Comparison of ENCODE assay signal across 17 mouse cellular contexts in genomic region chr8:64059867-64060266, GRCm38 (mm10).
"Had no signal": no experiment of that assay in that cellular context is flagged by ENCODE, and none has a peak within 500 bp of the region (broad histone marks: within the 10 kb centered on the region; RNA-seq: fewer than 3 reads in every experiment).

No protein-coding gene starts in this region.

- H3K4me1 ChIP-seq: liver, embryonic 13.5 days; liver, embryonic 15.5 days; lung, embryonic 15.5 days; megakaryocyte, embryonic 14.5 days; midbrain, embryonic 12.5 days; midbrain, embryonic 15.5 days; neural tube, embryonic 12.5 days; stomach, embryonic 15.5 days had no signal

- ATAC-seq: liver, postnatal 0 days; lung, postnatal 0 days; midbrain, embryonic 15.5 days had no signal

- H3K4me3 ChIP-seq: liver, embryonic 13.5 days; liver, embryonic 15.5 days; lung, embryonic 15.5 days; megakaryocyte, embryonic 14.5 days; midbrain, embryonic 12.5 days; midbrain, embryonic 15.5 days; neural tube, embryonic 12.5 days; stomach, embryonic 15.5 days had no signal

- H3K27me3 ChIP-seq: liver, embryonic 13.5 days; liver, embryonic 15.5 days; lung, embryonic 15.5 days; megakaryocyte, embryonic 14.5 days; midbrain, embryonic 12.5 days; midbrain, embryonic 15.5 days; neural tube, embryonic 12.5 days; stomach, embryonic 15.5 days had no signal

- H3K27ac ChIP-seq: liver, embryonic 13.5 days; liver, embryonic 15.5 days; lung, embryonic 15.5 days; macrophage; midbrain, embryonic 12.5 days; midbrain, embryonic 15.5 days; neural tube, embryonic 12.5 days; stomach, embryonic 15.5 days had no signal

- DNase-seq: liver, embryonic 13.5 days; liver, postnatal 0 days; lung, postnatal 14 days; lung, postnatal 36 days; right cerebral cortex, postnatal 14 days; thymus, adult 18-20 months; thymus, postnatal 14 days; thymus, postnatal 4 days had no signal

- H3K36me3 ChIP-seq: liver, embryonic 13.5 days; liver, embryonic 15.5 days; lung, embryonic 15.5 days; midbrain, embryonic 12.5 days; midbrain, embryonic 15.5 days; neural tube, embryonic 12.5 days; stomach, embryonic 15.5 days had no signal

- H3K9ac ChIP-seq: liver, embryonic 13.5 days; liver, embryonic 15.5 days; liver, postnatal 0 days; lung, embryonic 15.5 days; midbrain, embryonic 12.5 days; midbrain, embryonic 15.5 days; neural tube, embryonic 12.5 days; stomach, embryonic 15.5 days had no signal

- H3K9me3 ChIP-seq: liver, embryonic 13.5 days; liver, embryonic 15.5 days; lung, embryonic 15.5 days; megakaryocyte, embryonic 14.5 days; midbrain, embryonic 12.5 days; midbrain, embryonic 15.5 days; neural tube, embryonic 12.5 days; stomach, embryonic 15.5 days had no signal

- H3K4me2 ChIP-seq: liver, embryonic 13.5 days; liver, embryonic 15.5 days; lung, embryonic 15.5 days; midbrain, embryonic 12.5 days; midbrain, embryonic 15.5 days; neural tube, embryonic 12.5 days; stomach, embryonic 15.5 days had no signal
